Mouse (Mus musculus) midbrain, embryonic 12.5 days (tissue): Measurements from ENCODE around the gene Syne2. TPM values are rescaled to one million over a fixed set of nuclear protein-coding genes. Genes with fewer than 3 reads are reported as not detected.
"Not testable (repeated sequence)": the region's sequence is repeated elsewhere in the genome, so short reads cannot be mapped to it uniquely, and the experiment has no call there.

Experiments used
- ATAC-seq: fragments of 200-750 bp; cut with Nextera tagmentation; 2 replicates; pipeline ENCODE4 v1.8.0; 2017; ENCODE audit warnings: low read depth, moderate TSS enrichment, moderate library complexity; ENCODE audit not compliant: low FRiP score
- H3K27ac ChIP-seq: fragments of 300-500 bp; sonication (generic); replicated peaks from 2 replicates; pipeline ENCODE4 v1.5.1; 2016; ENCODE audit warnings: mild to moderate bottlenecking
- H3K27me3 ChIP-seq: fragments of 300-500 bp; sonication (generic); 2 replicates; pipeline ENCODE4 v1.6.1; 2016; ENCODE audit warnings: mild to moderate bottlenecking
- H3K36me3 ChIP-seq: fragments of 300-500 bp; sonication (generic); 2 replicates; pipeline ENCODE4 v1.6.1; 2016
- H3K4me1 ChIP-seq: fragments of 300-500 bp; sonication (generic); 2 replicates; pipeline ENCODE4 v1.6.1; 2016
- H3K4me2 ChIP-seq: fragments of 300-500 bp; sonication (generic); replicated peaks from 2 replicates; pipeline ENCODE4 v1.6.1; 2016; ENCODE audit warnings: mild to moderate bottlenecking, moderate library complexity
- H3K4me3 ChIP-seq: fragments of 300-500 bp; sonication (generic); 2 replicates; pipeline ENCODE4 v1.5.1; 2016; ENCODE audit warnings: mild to moderate bottlenecking
- H3K9ac ChIP-seq: fragments of 300-500 bp; sonication (generic); replicated peaks from 2 replicates; pipeline ENCODE4 v1.6.1; 2016; ENCODE audit warnings: mild to moderate bottlenecking, moderate library complexity
- H3K9me3 ChIP-seq: fragments of 300-500 bp; sonication (generic); 2 replicates; pipeline ENCODE4 v1.6.1; 2016; ENCODE audit warnings: mild to moderate bottlenecking
- WGBS: fragments of 180-500 bp; shearing (Covaris S2); methylation state at CpG from one replicate; pipeline ENCODE4 v1.1.7; 2016; 5-methylcytosine and 5-hydroxymethylcytosine counted together
- polyA plus RNA-seq: library from polyadenylated mRNA; unstranded; fragments of >200 nt; fragmentation: Nextera tagmentation; extraction: Ambion mirVana; gene quantifications from 2 replicates; pipeline ENCODE4 v1.2.1, GENCODE M21; 2016

Syne2 gene
- polyA plus RNA-seq, 1 experiment from 2014 or later: 116 TPM

DNA sequence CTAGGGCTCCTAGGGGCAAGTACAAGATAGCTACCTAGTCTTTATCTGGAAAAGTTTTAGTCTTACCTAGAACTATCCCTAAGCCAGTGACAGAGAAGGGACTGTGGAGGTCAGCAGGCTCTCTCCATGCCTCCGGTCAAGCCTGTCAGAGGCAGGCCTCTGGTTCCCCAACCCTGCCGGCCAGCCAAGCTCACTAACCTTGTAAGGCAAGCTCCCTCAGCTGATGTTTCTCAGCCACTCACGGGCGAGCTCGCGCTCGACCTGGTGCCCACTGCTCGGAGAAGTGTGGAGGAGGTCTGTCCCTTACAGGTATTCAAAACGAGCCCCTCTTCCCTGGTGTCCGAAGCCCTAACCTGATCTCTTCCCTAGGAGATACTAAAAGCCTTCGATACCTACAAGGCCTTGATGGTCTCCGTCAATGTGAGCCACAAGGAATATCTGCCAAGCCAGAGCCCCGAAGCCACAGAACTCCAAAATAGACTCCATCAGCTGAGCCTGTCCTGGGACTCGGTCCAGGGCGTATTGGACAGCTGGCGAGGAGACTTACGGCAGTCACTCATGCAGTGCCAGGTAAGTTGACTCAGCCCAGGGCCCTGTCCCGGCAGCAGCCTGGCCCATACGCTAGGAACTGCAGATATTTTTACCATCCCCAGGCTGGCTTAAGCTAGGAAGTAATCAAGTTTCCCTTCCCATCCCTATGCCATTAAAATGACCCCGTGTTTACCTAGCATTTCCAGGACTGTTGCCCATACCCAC, 286.8 kb downstream of the Syne2 start:
- 92% methylated on average over 20 of the region's 20 CpGs for WGBS
- H3K4me2 ChIP-seq: no peak overlapping the region
- H3K9me3 ChIP-seq: no peaks in the 10 kb centered on the region
- H3K27me3 ChIP-seq: no peaks in the 10 kb centered on the region
- no peaks in the 10 kb centered on the region for H3K4me1 ChIP-seq
- ATAC-seq: no peak
- no peak overlapping the region for H3K9ac ChIP-seq
- no peak overlapping the region for H3K27ac ChIP-seq
- no peak overlapping the region for H3K4me3 ChIP-seq
- H3K36me3 ChIP-seq: peaks cover 98% of the 10 kb centered on the region

- Histone ChIP-seq H3K4me2 (no peak overlapping the region), H3K4me3 (no peak overlapping the region), H3K9ac (no peak overlapping the region), H3K27me3 (no peaks in the 10 kb centered on the region), H3K27ac (no peak overlapping the region), H3K4me1 (no peaks in the 10 kb centered on the region), H3K36me3 (peaks cover 63% of the 10 kb centered on the region), H3K9me3 (no peaks in the 10 kb centered on the region)
- 93% methylated on average over 15 of the region's 15 CpGs for WGBS
- ATAC-seq: no peak
Observed at GRCm38 (mm10) chr12:76109646-76110405, 291.9 kb downstream of the Syne2 start.

DNA sequence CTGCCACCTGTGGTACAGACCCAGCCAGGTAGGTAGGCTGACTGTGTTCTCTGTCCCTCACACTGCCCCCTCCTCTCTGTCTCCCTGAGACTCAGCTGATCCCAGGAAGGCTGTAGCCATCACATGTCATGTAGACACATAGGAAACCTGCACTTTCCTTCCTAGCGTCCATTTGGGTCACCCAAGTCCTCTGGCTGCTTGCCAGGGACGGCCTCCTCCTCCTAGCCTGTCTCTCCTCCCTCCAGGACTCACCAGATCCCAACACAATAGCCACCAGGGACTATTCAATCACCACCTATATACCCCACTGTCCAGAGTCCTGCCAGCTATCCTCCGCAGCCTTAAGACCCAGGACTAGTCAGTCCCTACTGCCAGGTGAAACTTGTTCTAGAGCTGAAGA, 293.1 kb downstream of the Syne2 start:
- 96% methylated on average over 3 of the region's 3 CpGs for WGBS
- no peaks in the 10 kb centered on the region for H3K4me1 ChIP-seq
- H3K36me3 ChIP-seq: peaks cover 51% of the 10 kb centered on the region
- H3K4me3 ChIP-seq: no peak overlapping the region
- ATAC-seq: no peak
- no peak overlapping the region for H3K9ac ChIP-seq
- no peak overlapping the region for H3K4me2 ChIP-seq
- H3K27me3 ChIP-seq: no peaks in the 10 kb centered on the region
- H3K27ac ChIP-seq: no peak overlapping the region
- no peaks in the 10 kb centered on the region for H3K9me3 ChIP-seq

GRCm38 (mm10) chr12:76116577-76116976, 298.6 kb downstream of the Syne2 start:
- 80% methylated on average over 4 of the region's 4 CpGs for WGBS

GRCm38 (mm10) chr12:76117632-76118153, 299.8 kb downstream of the Syne2 start:
- Histone ChIP-seq H3K36me3 (no peaks in the 10 kb centered on the region), H3K9me3 (no peaks in the 10 kb centered on the region), H3K27ac (no peak overlapping the region), H3K4me2 (no peak overlapping the region), H3K4me3 (no peak overlapping the region), H3K4me1 (0 out of 2 replicates have a peak, but pooled peaks cover 4% of the 10 kb centered on the region), H3K27me3 (no peaks in the 10 kb centered on the region), H3K9ac (no peak overlapping the region)
- no peak for ATAC-seq
- 49% methylated on average over 4 of the region's 4 CpGs for WGBS

More at GRCm38 (mm10) chr12:76116577-76116976, 298.6 kb downstream of the Syne2 start:
- no peak overlapping the region for H3K9ac ChIP-seq
- no peak for ATAC-seq
- H3K4me1 ChIP-seq: 0 out of 2 replicates have a peak, but pooled peaks cover 4% of the 10 kb centered on the region
- no peak overlapping the region for H3K27ac ChIP-seq
- H3K36me3 ChIP-seq: peaks cover under 1% of the 10 kb centered on the region
- no peaks in the 10 kb centered on the region for H3K9me3 ChIP-seq
- no peak overlapping the region for H3K4me3 ChIP-seq
- no peaks in the 10 kb centered on the region for H3K27me3 ChIP-seq
- no peak overlapping the region for H3K4me2 ChIP-seq

- no peak overlapping the region for H3K4me3 ChIP-seq
- no peak overlapping the region for H3K4me2 ChIP-seq
- H3K27me3 ChIP-seq: no peaks in the 10 kb centered on the region
- no peaks in the 10 kb centered on the region for H3K9me3 ChIP-seq
- WGBS: 87% methylated on average over 6 of the region's 6 CpGs
- H3K9ac ChIP-seq: no peak overlapping the region
- H3K4me1 ChIP-seq: no peaks in the 10 kb centered on the region
- H3K36me3 ChIP-seq: no peaks in the 10 kb centered on the region
- ATAC-seq: no peak
- H3K27ac ChIP-seq: no peak overlapping the region
Observed at GRCm38 (mm10) chr12:76123223-76123622, 305.3 kb downstream of the Syne2 start.

- no peak overlapping the region for H3K9ac ChIP-seq
- no peak overlapping the region for H3K4me3 ChIP-seq
- no peaks in the 10 kb centered on the region for H3K9me3 ChIP-seq
- no peak overlapping the region for H3K27ac ChIP-seq
- WGBS: 78% methylated on average over 3 of the region's 3 CpGs
- H3K4me2 ChIP-seq: no peak overlapping the region
- no peak for ATAC-seq
- H3K4me1 ChIP-seq: 0 out of 2 replicates have a peak, but pooled peaks cover 3% of the 10 kb centered on the region
- no peaks in the 10 kb centered on the region for H3K27me3 ChIP-seq
- no peaks in the 10 kb centered on the region for H3K36me3 ChIP-seq
Observed at GRCm38 (mm10) chr12:76128306-76128705, 310.4 kb downstream of the Syne2 start.

DNA sequence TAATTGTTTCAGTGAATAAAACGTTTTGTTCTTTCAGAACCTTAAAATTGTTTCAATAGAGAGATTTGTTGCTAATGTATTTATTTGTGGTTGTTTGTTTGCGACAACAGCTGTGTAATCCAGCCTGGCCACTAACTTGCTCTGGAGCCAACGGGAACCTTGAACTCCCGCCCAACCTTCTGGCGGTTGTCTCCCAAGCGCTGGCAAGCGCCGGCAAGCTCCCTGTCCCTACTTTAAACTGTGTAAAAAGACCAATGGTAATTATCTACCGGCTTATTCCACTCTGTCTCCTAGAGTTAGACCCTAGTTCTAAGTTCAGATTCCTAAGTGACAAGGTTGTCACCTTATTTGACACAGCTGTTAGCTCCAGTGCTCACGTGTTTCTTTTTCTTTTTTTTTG, 310.9 kb downstream of the Syne2 start:
- Histone ChIP-seq H3K27me3 (no peaks in the 10 kb centered on the region), H3K27ac (no peak overlapping the region), H3K4me2 (no peak overlapping the region), H3K9ac (no peak overlapping the region), H3K4me1 (0 out of 2 replicates have a peak, but pooled peaks cover 3% of the 10 kb centered on the region), H3K4me3 (no peak overlapping the region), H3K9me3 (no peaks in the 10 kb centered on the region), H3K36me3 (no peaks in the 10 kb centered on the region)
- WGBS: 87% methylated on average over 10 of the region's 10 CpGs
- ATAC-seq: no peak

- no peak overlapping the region for H3K4me2 ChIP-seq
- no peaks in the 10 kb centered on the region for H3K36me3 ChIP-seq
- no peak overlapping the region for H3K4me3 ChIP-seq
- H3K27ac ChIP-seq: no peak overlapping the region
- ATAC-seq: no peak
- H3K4me1 ChIP-seq: 0 out of 2 replicates have a peak, but pooled peaks cover 3% of the 10 kb centered on the region
- no peaks in the 10 kb centered on the region for H3K9me3 ChIP-seq
- WGBS: 30% methylated on average over 4 of the region's 4 CpGs
- H3K9ac ChIP-seq: no peak overlapping the region
- no peaks in the 10 kb centered on the region for H3K27me3 ChIP-seq
Observed at GRCm38 (mm10) chr12:76130281-76130680, 312.3 kb downstream of the Syne2 start.

DNA sequence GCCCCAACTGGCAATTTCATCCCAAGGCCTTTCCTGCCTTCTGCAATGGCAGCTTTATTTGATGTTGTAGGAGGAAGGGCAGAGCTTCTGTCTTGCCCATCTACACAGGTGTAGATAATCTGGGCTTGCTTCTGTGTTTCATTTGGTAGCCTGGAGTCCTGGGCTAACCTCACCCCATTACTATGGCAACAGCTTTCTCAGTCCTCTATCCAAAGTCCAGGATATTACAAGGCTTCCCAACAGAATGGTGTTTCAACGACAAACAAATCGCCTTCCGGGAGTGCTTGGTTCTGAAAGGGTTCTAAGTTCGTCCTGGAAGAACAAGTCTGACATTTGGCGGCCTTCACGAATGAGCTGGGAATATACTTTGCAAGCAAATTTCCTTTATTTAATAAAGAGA, 313.0 kb downstream of the Syne2 start:
- 0 out of 2 replicates have a peak, but pooled peaks cover 3% of the 10 kb centered on the region for H3K4me1 ChIP-seq
- H3K9ac ChIP-seq: no peak overlapping the region
- H3K27me3 ChIP-seq: no peaks in the 10 kb centered on the region
- 86% methylated on average over 6 of the region's 6 CpGs for WGBS
- no peak overlapping the region for H3K4me2 ChIP-seq
- no peak overlapping the region for H3K27ac ChIP-seq
- H3K36me3 ChIP-seq: no peaks in the 10 kb centered on the region
- no peaks in the 10 kb centered on the region for H3K9me3 ChIP-seq
- ATAC-seq: no peak
- H3K4me3 ChIP-seq: no peak overlapping the region

DNA sequence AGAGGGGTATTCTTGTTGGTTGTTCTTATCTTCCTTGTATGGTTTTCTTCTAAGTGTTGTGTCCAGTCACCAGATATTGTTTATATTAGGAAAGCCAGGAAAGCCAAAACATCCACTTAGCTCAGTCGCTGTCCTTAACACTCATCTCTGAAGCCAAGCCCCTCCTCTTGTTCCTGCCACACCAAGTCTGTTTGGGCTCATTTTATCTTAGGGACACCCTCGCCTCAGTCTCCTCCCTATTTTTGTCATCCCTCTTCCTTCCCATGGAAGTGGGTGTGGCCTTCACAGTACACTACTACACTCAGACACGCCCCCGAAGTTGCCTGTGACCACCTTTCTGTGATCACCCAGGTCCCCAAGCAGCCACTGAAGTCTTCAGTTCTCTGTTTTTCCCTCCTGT, 314.7 kb downstream of the Syne2 start:
- WGBS: 82% methylated on average over 4 of the region's 4 CpGs
- H3K4me3 ChIP-seq: no peak overlapping the region
- no peaks in the 10 kb centered on the region for H3K27me3 ChIP-seq
- H3K4me2 ChIP-seq: no peak overlapping the region
- no peak overlapping the region for H3K27ac ChIP-seq
- H3K9me3 ChIP-seq: no peaks in the 10 kb centered on the region
- no peak for ATAC-seq
- no peaks in the 10 kb centered on the region for H3K36me3 ChIP-seq
- H3K4me1 ChIP-seq: peaks cover 5% of the 10 kb centered on the region; the same call in 1 of the 2 replicates
- no peak overlapping the region for H3K9ac ChIP-seq

- H3K36me3 ChIP-seq, H3K4me2 ChIP-seq, H3K27ac ChIP-seq, ATAC-seq, H3K27me3 ChIP-seq, H3K9ac ChIP-seq, H3K4me1 ChIP-seq, H3K9me3 ChIP-seq, H3K4me3 ChIP-seq: not testable (repeated sequence)
- 86% methylated on average over 9 of the region's 9 CpGs for WGBS
Observed at GRCm38 (mm10) chr12:76133081-76133480, 315.1 kb downstream of the Syne2 start.
